Mouse (Mus musculus) myocyte (in vitro differentiated cells): ENCODE measurements around the gene Spdef. TPM values are rescaled to one million over a fixed set of nuclear protein-coding genes. Genes with fewer than 3 reads are reported as not detected.

Experiments used
- H3K27me3 ChIP-seq: one replicate; pipeline ENCODE4 v1.6.1; 2011; ENCODE audit not compliant: control insufficient read depth, insufficient read depth, insufficient read length
- H3K36me3 ChIP-seq: one replicate; pipeline ENCODE4 v1.6.1; 2011; ENCODE audit not compliant: control insufficient read depth, insufficient read depth
- H3K4me2 ChIP-seq: one replicate; pipeline ENCODE4 v1.6.1; 2011; ENCODE audit warnings: low read depth, control low read depth
- H3K4me3 ChIP-seq: one replicate; pipeline ENCODE4 v1.5.1; 2011; ENCODE audit warnings: mild to moderate bottlenecking, control low read depth, moderate library complexity
- H3K79me2 ChIP-seq: one replicate; pipeline ENCODE4 v1.6.1; 2011; ENCODE audit not compliant: control insufficient read depth, insufficient read depth
- H3ac ChIP-seq: one replicate; pipeline ENCODE4 v1.6.1; 2011; ENCODE audit not compliant: control insufficient read depth, insufficient read length
- CEBPB ChIP-seq: IDR thresholded peaks from 2 replicates; pipeline ENCODE4 v1.6.1; 2011; ENCODE audit warnings: mild to moderate bottlenecking, moderate library complexity; ENCODE audit not compliant: poor library complexity, insufficient read depth, severe bottlenecking
- E2F4 ChIP-seq: IDR thresholded peaks from one replicate; pipeline ENCODE4 v1.6.1; 2011; ENCODE audit warnings: mild to moderate bottlenecking, control low read depth, moderate library complexity; ENCODE audit not compliant: insufficient read depth
- MAX ChIP-seq: IDR thresholded peaks from one replicate; pipeline ENCODE4 v1.6.1; 2011; ENCODE audit warnings: low read depth, mild to moderate bottlenecking, control low read depth
- MYOD1 ChIP-seq, 3 experiments: IDR thresholded peaks; one replicate each; pipeline ENCODE4 v1.6.1; 2011; ENCODE audit warnings: control low read depth in 2 of 3, low read depth in 2 of 3, mild to moderate bottlenecking in 2 of 3, moderate library complexity in 1 of 3; ENCODE audit not compliant: insufficient read length in 2 of 3, control insufficient read depth in 1 of 3
- MYOG ChIP-seq, 3 experiments: IDR thresholded peaks; one replicate each; pipeline ENCODE4 v1.6.1; 2011; ENCODE audit warnings: control low read depth in 2 of 3, low read depth in 2 of 3, mild to moderate bottlenecking in 2 of 3; ENCODE audit not compliant: insufficient read length in 2 of 3, control insufficient read depth in 1 of 3, insufficient read depth in 1 of 3
- POLR2A ChIP-seq: IDR thresholded peaks from one replicate; pipeline ENCODE4 v1.6.1; 2011; ENCODE audit warnings: low read depth, mild to moderate bottlenecking, control low read depth, moderate library complexity; ENCODE audit not compliant: insufficient read length
- POLR2AphosphoS2 ChIP-seq: IDR thresholded peaks from one replicate; pipeline ENCODE4 v1.6.1; 2011; ENCODE audit warnings: low read depth, control low read depth; ENCODE audit not compliant: insufficient read length
- REST ChIP-seq: IDR thresholded peaks from one replicate; pipeline ENCODE4 v1.6.1; 2011; ENCODE audit warnings: mild to moderate bottlenecking, control low read depth, moderate library complexity; ENCODE audit not compliant: insufficient read depth, insufficient read length
- SRF ChIP-seq: IDR thresholded peaks from one replicate; pipeline ENCODE4 v1.6.1; 2011; ENCODE audit warnings: low read depth; ENCODE audit not compliant: control insufficient read depth, insufficient read length
- TCF12 ChIP-seq: IDR thresholded peaks from one replicate; pipeline ENCODE4 v1.6.1; 2011; ENCODE audit warnings: mild to moderate bottlenecking, control low read depth; ENCODE audit not compliant: poor library complexity, insufficient read depth, severe bottlenecking
- TCF3 ChIP-seq: IDR thresholded peaks from one replicate; pipeline ENCODE4 v1.6.1; 2011; ENCODE audit warnings: low read depth, control low read depth; ENCODE audit not compliant: insufficient read length
- USF1 ChIP-seq: IDR thresholded peaks from one replicate; pipeline ENCODE4 v1.6.1; 2011; ENCODE audit warnings: low read depth, mild to moderate bottlenecking, control low read depth, moderate library complexity
- polyA plus RNA-seq: library from polyadenylated mRNA; unstranded; fragments of >200 nt; fragmentation: generic; extraction: Trizol; gene quantifications from one replicate; pipeline ENCODE4 v1.2.1, GENCODE M21; 2012; ENCODE audit warnings: missing spikeins

The Spdef gene
- 0.05 TPM for polyA plus RNA-seq

- H3ac ChIP-seq = no peak within 1 kb of the TSS
- no peaks in the 10 kb centered on the region for H3K79me2 ChIP-seq
- H3K27me3 ChIP-seq = peaks cover 43% of the 10 kb centered on the region
- no peak within 1 kb of the TSS for H3K4me3 ChIP-seq
- H3K4me2 ChIP-seq = no peak within 1 kb of the TSS
- H3K36me3 ChIP-seq = no peaks in the 10 kb centered on the region
- TF ChIP-seq CEBPB (no peak), USF1 (no peak), TCF3 (no peak), POLR2AphosphoS2 (no peak), MAX (no peak), E2F4 (no peak), MYOD1 (IDR thresholded peaks at IDR 0.05; ENCODE audit: control insufficient read depth in 1 of 3, insufficient read length in 2 of 3, low read depth in 2 of 3) (no peak), REST (no peak), POLR2A (no peak), SRF (no peak), TCF12 (no peak), MYOG (IDR thresholded peaks at IDR 0.05; ENCODE audit: control insufficient read depth in 1 of 3, insufficient read depth in 1 of 3, insufficient read length in 2 of 3, low read depth in 2 of 3) (no peak)
Observed at GRCm38 (mm10) chr17:27728770-27729169, at the start of gene Spdef. TSS of gene Spdef (minus strand) at chr17:27728955.

- Histone ChIP-seq H3K36me3 (no peaks in the 10 kb centered on the region), H3K79me2 (peaks cover 32% of the 10 kb centered on the region), H3ac (no peak overlapping the region), H3K27me3 (no peaks in the 10 kb centered on the region), H3K4me2 (no peak overlapping the region), H3K4me3 (no peak overlapping the region)
- TF ChIP-seq POLR2AphosphoS2 (no peak), REST (no peak), POLR2A (no peak), MAX (no peak), TCF3 (no peak), CEBPB (no peak), MYOG (IDR thresholded peaks at IDR 0.05; ENCODE audit: control insufficient read depth in 1 of 3, insufficient read depth in 1 of 3, insufficient read length in 2 of 3, low read depth in 2 of 3) (no peak), SRF (no peak), E2F4 (no peak), TCF12 (no peak), USF1 (no peak), MYOD1 (IDR thresholded peaks at IDR 0.05; ENCODE audit: control insufficient read depth in 1 of 3, insufficient read length in 2 of 3, low read depth in 2 of 3) (no peak)
Observed at GRCm38 (mm10) chr17:27777823-27778222, 49.1 kb upstream of the Spdef start.

- no peak overlapping the region for H3K4me3 ChIP-seq
- no peak overlapping the region for H3ac ChIP-seq
- H3K27me3 ChIP-seq = no peaks in the 10 kb centered on the region
- no peak overlapping the region for H3K4me2 ChIP-seq
- H3K79me2 ChIP-seq = peaks cover 25% of the 10 kb centered on the region
- H3K36me3 ChIP-seq = no peaks in the 10 kb centered on the region
- TF ChIP-seq TCF12 = no peak
- no peak for TF ChIP-seq E2F4
- TF ChIP-seq MYOG (IDR thresholded peaks at IDR 0.05; ENCODE audit: control insufficient read depth in 1 of 3, insufficient read depth in 1 of 3, insufficient read length in 2 of 3, low read depth in 2 of 3) = no peak
- TF ChIP-seq MAX = no peak
Observed at GRCm38 (mm10) chr17:27774198-27774597, 45.4 kb upstream of the Spdef start.

GRCm38 (mm10) chr17:27771616-27772015, 42.9 kb upstream of the Spdef start:
- TF ChIP-seq REST (no peak), TCF3 (no peak), POLR2A (no peak)
- Histone ChIP-seq H3ac (no peak overlapping the region), H3K36me3 (no peaks in the 10 kb centered on the region), H3K4me2 (no peak overlapping the region), H3K79me2 (peaks cover 17% of the 10 kb centered on the region), H3K4me3 (no peak overlapping the region), H3K27me3 (no peaks in the 10 kb centered on the region)

- no peak for TF ChIP-seq POLR2A
- no peak for TF ChIP-seq TCF12
- TF ChIP-seq CEBPB = no peak
- TF ChIP-seq MYOG (IDR thresholded peaks at IDR 0.05; ENCODE audit: control insufficient read depth in 1 of 3, insufficient read depth in 1 of 3, insufficient read length in 2 of 3, low read depth in 2 of 3) = no peak
- TF ChIP-seq E2F4 = no peak
- no peak for TF ChIP-seq MAX
- TF ChIP-seq USF1 = no peak
- no peak for TF ChIP-seq REST
- no peak for TF ChIP-seq MYOD1 (IDR thresholded peaks at IDR 0.05; ENCODE audit: control insufficient read depth in 1 of 3, insufficient read length in 2 of 3, low read depth in 2 of 3)
- no peak for TF ChIP-seq TCF3
- TF ChIP-seq POLR2AphosphoS2 = no peak
- TF ChIP-seq SRF = no peak
- Histone ChIP-seq H3K4me2 (no peak overlapping the region), H3ac (no peak overlapping the region), H3K79me2 (peaks cover 11% of the 10 kb centered on the region), H3K27me3 (no peaks in the 10 kb centered on the region), H3K36me3 (no peaks in the 10 kb centered on the region), H3K4me3 (no peak overlapping the region)
Observed at GRCm38 (mm10) chr17:27768817-27769542, 40.2 kb upstream of the Spdef start.
